Mouse (Mus musculus) E14TG2a.4 (cell line): ENCODE data around the gene Srcap.
"Not testable (repeated sequence)": the region's sequence is repeated elsewhere in the genome, so short reads cannot be mapped to it uniquely, and the experiment has no call there.

Experiments used
- H3K27me3 ChIP-seq: 2 replicates; pipeline ENCODE4 v1.6.1; 2014; ENCODE audit warnings: low read length, control low read depth; ENCODE audit not compliant: insufficient read depth
- H3K36me3 ChIP-seq: 2 replicates; pipeline ENCODE4 v1.6.1; 2014; ENCODE audit warnings: low read length, control low read depth; ENCODE audit not compliant: insufficient read depth
- H3K4me1 ChIP-seq: replicated peaks from 2 replicates; pipeline ENCODE4 v1.6.1; 2014; ENCODE audit warnings: low read depth, low read length, control low read depth
- H3K4me3 ChIP-seq: replicated peaks from 2 replicates; pipeline ENCODE4 v1.5.1; 2014; ENCODE audit warnings: mild to moderate bottlenecking, low read length
- H3K9me3 ChIP-seq: 2 replicates; pipeline ENCODE4 v1.6.1; 2014; ENCODE audit warnings: low read length, control low read depth
- CTCF ChIP-seq: conservative IDR thresholded peaks from 2 replicates; pipeline ENCODE4 v1.5.1; 2014; ENCODE audit warnings: low read length
- NANOG ChIP-seq: IDR thresholded peaks from 2 replicates; pipeline ENCODE4 v1.6.1; 2014; ENCODE audit warnings: borderline replicate concordance, low read length, mixed read lengths
- POU5F1 ChIP-seq: IDR thresholded peaks from 2 replicates; pipeline ENCODE4 v1.6.1; 2014; ENCODE audit warnings: low read length, borderline replicate concordance

Gene Srcap

DNA sequence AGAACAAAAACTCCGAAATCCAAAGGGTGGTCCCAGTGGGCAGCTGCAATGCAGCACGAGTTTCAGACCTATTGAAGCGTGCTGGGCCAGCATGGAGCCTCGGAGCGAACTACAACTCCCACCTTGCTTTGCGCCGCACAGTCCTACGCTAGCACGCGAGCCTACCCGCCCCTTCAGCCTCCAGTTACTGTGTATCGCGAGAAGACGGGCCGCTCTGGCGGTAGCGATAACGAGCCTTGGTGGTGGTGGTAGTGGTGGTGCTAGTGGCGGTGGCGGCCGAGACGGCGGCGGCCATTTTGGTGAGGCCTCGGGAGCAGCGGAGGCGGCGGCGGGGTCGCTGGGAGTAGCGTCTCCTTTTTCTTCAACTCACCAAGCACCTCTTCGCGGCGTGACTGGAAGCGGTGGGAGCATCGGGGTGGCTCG, at the start of gene Srcap:
TSS of gene Srcap (plus strand) at position 176 of the 423 bp plus-strand sequence.
- peaks cover 37% of the 10 kb centered on the region for H3K36me3 ChIP-seq
- peak within 1 kb of the TSS; percentile 86 for H3K4me3 ChIP-seq
- no peaks in the 10 kb centered on the region for H3K9me3 ChIP-seq
- H3K4me1 ChIP-seq: peaks cover 58% of the 10 kb centered on the region
- H3K27me3 ChIP-seq: no peaks in the 10 kb centered on the region
- TF ChIP-seq POU5F1 (no peak), NANOG (no peak), CTCF (no peak)

DNA sequence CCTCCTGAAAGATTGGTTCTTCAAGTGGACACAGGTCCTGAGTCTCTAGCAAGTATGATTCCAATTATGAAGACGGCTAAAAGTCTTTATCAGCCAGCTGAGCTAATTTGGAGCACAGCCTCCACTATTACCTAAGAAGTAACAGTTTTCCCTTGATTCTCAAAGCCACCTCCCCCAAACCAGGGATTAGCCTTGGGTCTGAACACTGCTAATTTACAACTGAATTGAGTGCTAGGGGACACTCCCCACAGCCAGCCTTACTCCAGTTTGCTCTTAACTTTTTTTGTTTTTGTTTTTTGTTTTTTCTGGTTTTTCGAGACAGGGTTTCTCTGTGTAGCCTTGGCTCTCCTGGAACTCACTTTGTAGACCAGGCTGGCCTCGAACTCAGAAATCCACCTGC, 46.6 kb upstream of the Srcap start:
- H3K9me3 ChIP-seq: peaks cover 99% of the 10 kb centered on the region
- TF ChIP-seq CTCF: no peak
- peak; percentile 36 for TF ChIP-seq NANOG
- peaks cover 62% of the 10 kb centered on the region for H3K36me3 ChIP-seq
- H3K27me3 ChIP-seq: no peaks in the 10 kb centered on the region
- H3K4me1 ChIP-seq: peaks cover 3% of the 10 kb centered on the region
- H3K4me3 ChIP-seq: no peak overlapping the region

DNA sequence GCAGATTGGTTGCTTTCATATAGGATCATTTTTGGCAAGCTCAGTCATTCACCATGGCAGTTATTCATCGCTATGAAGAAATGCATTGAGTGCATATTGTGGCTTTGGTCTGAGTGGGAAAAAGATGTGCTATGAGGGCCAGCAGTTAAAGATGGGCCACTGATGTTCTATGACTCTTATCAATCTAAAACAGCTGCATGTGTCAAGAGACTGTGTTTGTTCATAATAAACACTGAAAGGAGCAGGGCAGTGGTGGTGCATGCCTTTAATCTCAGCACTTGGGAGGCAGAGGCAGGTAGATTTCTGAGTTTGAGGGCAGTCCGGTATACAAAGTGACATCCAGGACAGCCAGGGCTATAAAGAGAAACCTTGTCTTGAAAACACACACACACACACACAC, 46.1 kb upstream of the Srcap start:
- peaks cover 58% of the 10 kb centered on the region for H3K36me3 ChIP-seq

DNA sequence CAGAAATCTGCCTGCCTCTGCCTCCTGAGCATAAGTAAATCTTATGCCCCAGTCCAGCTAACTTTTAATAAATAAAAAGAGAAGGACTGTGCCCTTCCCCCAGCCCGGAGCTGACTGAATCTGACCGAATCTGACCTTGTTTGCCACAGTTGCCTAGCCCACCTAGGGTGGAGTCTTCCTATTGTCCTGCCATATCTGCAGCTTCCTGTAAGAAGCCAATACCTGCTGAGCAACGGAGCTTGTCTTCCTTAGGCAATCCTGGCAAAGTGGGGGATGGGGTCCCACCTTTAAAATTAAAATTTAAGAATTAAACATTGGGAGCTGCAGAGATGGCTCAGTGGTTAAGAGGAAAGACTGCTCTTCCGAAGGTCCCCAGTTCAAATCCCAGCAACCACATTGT, 45.2 kb upstream of the Srcap start:
- H3K36me3 ChIP-seq: peaks cover 48% of the 10 kb centered on the region
- peaks cover 88% of the 10 kb centered on the region for H3K9me3 ChIP-seq
- peaks cover 7% of the 10 kb centered on the region for H3K4me1 ChIP-seq
- H3K27me3 ChIP-seq: no peaks in the 10 kb centered on the region
- TF ChIP-seq NANOG (no peak), POU5F1 (no peak), CTCF (no peak)
- no peak overlapping the region for H3K4me3 ChIP-seq

More for the DNA sequence above, 46.1 kb upstream of the Srcap start:
- H3K4me1 ChIP-seq, H3K27me3 ChIP-seq, H3K4me3 ChIP-seq: not testable (repeated sequence)
- peaks cover 97% of the 10 kb centered on the region for H3K9me3 ChIP-seq

DNA sequence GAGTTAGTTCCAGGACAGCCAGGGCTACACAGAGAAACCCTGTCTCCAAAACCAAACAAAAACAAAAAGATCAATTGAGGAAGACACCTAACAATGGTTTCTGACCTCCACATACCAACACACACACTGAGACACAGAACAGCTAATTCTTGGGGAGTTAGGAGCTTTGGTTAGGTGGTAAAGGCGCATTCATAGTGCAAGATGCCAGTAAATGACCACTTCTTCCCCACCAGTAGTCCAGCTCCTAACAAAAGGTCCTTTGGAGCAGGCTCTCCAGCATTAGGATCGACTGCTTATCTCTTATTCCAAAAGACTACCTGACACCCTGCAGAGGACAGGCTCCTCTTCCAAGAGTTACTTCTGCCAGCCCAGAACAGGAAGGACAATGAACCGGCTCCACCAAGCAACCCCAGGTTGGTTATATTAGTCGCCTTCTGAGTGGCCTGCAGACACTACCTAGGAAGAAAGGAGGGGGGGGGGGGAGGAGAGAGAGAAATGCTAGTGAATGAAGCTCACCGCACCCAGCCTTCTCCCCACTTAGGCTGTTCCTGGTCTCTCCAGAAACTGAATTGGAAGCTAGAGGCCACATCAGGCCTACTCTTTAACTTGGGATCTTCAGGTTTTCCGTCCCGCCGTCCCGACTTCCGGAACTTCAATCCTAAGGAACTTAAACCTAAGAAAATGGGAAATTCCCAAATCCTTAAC, 41.6 kb upstream of the Srcap start:
- TF ChIP-seq NANOG (no peak), POU5F1 (no peak), CTCF (no peak)
- Histone ChIP-seq H3K4me3 (peak overlapping the region; percentile 95), H3K36me3 (peaks cover 41% of the 10 kb centered on the region), H3K27me3 (no peaks in the 10 kb centered on the region), H3K9me3 (peaks cover 53% of the 10 kb centered on the region), H3K4me1 (peaks cover 38% of the 10 kb centered on the region)

DNA sequence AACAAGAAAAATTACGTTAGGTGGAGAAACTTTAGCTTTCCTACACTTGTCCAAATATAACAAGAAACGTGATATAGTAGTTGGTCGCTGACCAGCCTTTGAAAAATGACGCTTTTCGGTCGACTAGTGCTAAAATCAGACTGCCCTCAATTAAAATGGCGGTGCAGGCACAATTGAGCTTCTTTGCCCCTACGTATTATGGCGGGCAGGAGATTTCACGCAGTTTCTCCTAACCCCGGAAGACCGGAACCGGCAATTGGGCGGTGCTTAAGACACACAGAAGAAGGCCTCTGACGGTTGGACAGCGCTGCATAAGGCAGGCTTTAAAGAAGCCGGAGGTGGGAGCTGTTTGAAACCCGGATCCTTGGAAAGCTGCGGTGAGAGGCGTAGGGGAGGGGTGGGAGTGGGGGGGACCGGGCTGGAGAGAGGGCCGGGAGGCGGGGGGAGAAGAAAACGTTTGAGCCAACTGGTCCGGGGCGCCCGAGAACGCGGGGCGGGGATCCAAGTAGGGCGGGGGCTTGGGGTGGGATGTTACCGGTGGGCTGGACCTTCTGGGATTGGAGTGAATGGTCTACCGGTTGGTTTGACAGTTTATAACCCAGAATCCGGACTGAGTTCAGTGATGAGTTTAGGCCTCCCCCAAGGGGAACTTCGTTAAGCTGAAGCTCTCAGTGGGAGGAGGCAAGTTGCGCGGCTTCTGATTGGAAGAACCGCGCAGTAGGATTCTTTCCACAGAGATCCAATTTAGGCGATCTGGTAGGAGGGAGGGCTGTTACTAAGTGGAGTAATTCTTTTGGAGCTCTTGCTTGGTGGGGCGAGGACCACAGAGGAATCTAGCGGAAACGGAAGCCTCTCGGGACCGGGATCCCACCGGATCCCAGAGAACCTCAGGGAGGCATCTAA, 40.8 kb upstream of the Srcap start:
- Histone ChIP-seq H3K36me3 (peaks cover 46% of the 10 kb centered on the region), H3K4me1 (peaks cover 45% of the 10 kb centered on the region), H3K27me3 (no peaks in the 10 kb centered on the region), H3K4me3 (peak overlapping the region; percentile 95), H3K9me3 (peaks cover 44% of the 10 kb centered on the region)
- TF ChIP-seq CTCF: no peak
- TF ChIP-seq POU5F1: no peak
- no peak for TF ChIP-seq NANOG

DNA sequence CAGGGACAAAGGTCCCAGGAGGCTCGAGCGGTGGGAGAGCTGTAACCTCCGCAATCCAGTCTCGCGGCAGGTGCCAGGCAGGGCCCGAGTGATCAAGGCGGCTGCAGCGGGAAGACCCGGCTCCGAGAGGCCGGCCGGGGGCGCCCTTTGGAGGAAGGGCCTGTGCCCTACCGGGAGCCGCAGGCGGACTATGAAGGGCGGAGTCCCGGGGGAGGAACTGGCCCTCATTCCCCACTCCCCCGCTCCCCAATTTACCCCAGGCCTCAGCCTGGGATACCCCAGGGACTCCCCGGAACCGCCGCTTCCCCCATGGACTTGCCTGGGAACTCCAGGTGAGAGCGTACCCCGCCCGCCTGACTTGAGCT, 40.2 kb upstream of the Srcap start:
- Histone ChIP-seq H3K4me1 (peaks cover 51% of the 10 kb centered on the region), H3K4me3 (peak overlapping the region; percentile 95), H3K9me3 (peaks cover 38% of the 10 kb centered on the region), H3K27me3 (no peaks in the 10 kb centered on the region), H3K36me3 (peaks cover 48% of the 10 kb centered on the region)
- TF ChIP-seq NANOG: no peak
- TF ChIP-seq CTCF: no peak
- no peak for TF ChIP-seq POU5F1

DNA sequence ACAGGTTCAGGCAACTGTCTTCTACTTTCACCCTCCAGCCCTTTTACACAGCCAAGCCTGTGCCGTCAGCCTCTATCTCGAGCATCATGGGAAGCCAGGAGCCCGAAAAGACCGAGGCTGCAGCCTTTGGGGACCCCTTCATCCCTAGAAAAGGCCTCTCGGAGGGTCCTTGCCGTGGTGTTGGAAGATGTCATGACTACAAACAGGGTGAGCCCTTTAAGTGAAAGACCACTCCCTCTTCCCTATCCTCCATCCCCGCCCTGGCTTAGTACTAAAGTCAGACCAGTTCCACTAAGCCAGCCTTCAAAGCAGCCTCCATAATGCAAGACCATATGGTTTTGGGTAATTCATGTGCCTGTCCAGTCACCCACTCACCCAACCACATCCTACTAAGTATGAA, 39.7 kb upstream of the Srcap start:
- Histone ChIP-seq H3K27me3 (no peaks in the 10 kb centered on the region), H3K4me3 (peak overlapping the region; percentile 95), H3K9me3 (peaks cover 34% of the 10 kb centered on the region), H3K4me1 (peaks cover 55% of the 10 kb centered on the region), H3K36me3 (peaks cover 49% of the 10 kb centered on the region)
- TF ChIP-seq POU5F1: no peak
- no peak for TF ChIP-seq CTCF
- TF ChIP-seq NANOG: no peak
